Mouse (Mus musculus) ES-Bruce4 (cell line): ENCODE measurements around the gene Gm15097.
"Not testable (repeated sequence)": the region's sequence is repeated elsewhere in the genome, so short reads cannot be mapped to it uniquely, and the experiment has no call there.

Experiments
- CTCF ChIP-seq: IDR thresholded peaks from one replicate; pipeline ENCODE4 v1.8.1; 2011; ENCODE audit warnings: low read depth, low read length
- EP300 ChIP-seq: IDR thresholded peaks from 2 replicates; pipeline ENCODE4 v1.6.1; 2011; ENCODE audit warnings: low read depth, low read length; ENCODE audit not compliant: insufficient read depth

DNA sequence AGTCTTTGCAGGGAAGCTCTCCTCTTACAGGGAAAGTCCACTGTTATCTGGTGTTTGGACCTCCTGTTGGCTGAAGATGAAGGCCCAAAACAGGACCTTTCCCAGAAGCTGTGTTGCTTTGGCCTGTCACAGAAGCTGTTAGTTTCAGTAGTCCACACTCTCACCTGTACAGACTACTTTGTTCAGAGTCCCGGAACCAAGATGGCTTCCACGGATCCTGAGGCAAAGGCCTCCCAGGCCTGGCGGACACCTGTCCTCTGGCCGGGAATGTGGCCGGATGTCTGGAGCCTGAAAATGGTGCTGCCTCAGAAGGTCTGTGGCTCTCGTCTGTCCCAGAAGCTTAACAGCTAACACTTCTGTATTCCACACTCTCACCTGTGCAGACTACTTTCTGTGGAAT lies 26.9 kb downstream of the Gm15097 start:
- not testable (repeated sequence) for TF ChIP-seq EP300, CTCF
